Mouse (Mus musculus) MEL (cell line): ENCODE results near the gene Vgll4.

ENCODE experiments used
- MYB ChIP-seq: IDR thresholded peaks from 2 replicates; pipeline ENCODE4 v1.6.1; 2011; ENCODE audit warnings: mild to moderate bottlenecking, low read depth, low read length, improper control_type of control experiment
- POLR2A ChIP-seq, 2 experiments: IDR thresholded peaks; 2 replicates each; pipeline ENCODE4 v1.6.1; 2011 to 2012; ENCODE audit warnings: low read length in 2 of 2, mild to moderate bottlenecking in 2 of 2, control low read depth in 1 of 2, improper control_type of control experiment in 1 of 2, low read depth in 1 of 2, moderate library complexity in 1 of 2; ENCODE audit not compliant: control insufficient read depth in 1 of 2, insufficient read depth in 1 of 2, poor library complexity in 1 of 2
- ZMIZ1 ChIP-seq: IDR thresholded peaks from 2 replicates; pipeline ENCODE4 v1.6.1; 2012; ENCODE audit warnings: low read depth, mild to moderate bottlenecking, inconsistent platforms, low read length, improper control_type of control experiment, moderate library complexity

GRCm38 (mm10) chr6:114876033-114876432 is 93.8 kb downstream of the Vgll4 start:
- TF ChIP-seq ZMIZ1, result no peak
- TF ChIP-seq POLR2A (IDR thresholded peaks at IDR 0.05; ENCODE audit: control insufficient read depth in 1 of 2, insufficient read depth in 1 of 2, low read depth in 1 of 2, low read length in 2 of 2, poor library complexity in 1 of 2), result no peak
- no peak for TF ChIP-seq MYB
